Mouse (Mus musculus): ENCODE measurements around the gene Ppp3ca.

Gene Ppp3ca

GRCm38 (mm10) chr3:136763717-136764270 lies 93.9 kb downstream of the Ppp3ca start:
- no peak for DNase-seq (ENCODE audit: low spot score in 2 of 2)

- no peak for DNase-seq (ENCODE audit: low spot score in 2 of 2)
Measured at GRCm38 (mm10) chr3:136765569-136765968, 95.6 kb downstream of the Ppp3ca start.

- DNase-seq (ENCODE audit: low spot score in 2 of 2), result no peak
Measured at GRCm38 (mm10) chr3:136768775-136769485, 99.0 kb downstream of the Ppp3ca start.

GRCm38 (mm10) chr3:136769486-136769882 lies 99.6 kb downstream of the Ppp3ca start:
- no peak for DNase-seq (ENCODE audit: low spot score in 2 of 2)

- no peak for DNase-seq (ENCODE audit: low spot score in 2 of 2)
Measured at GRCm38 (mm10) chr3:136771700-136772099, 101.8 kb downstream of the Ppp3ca start.

GRCm38 (mm10) chr3:136773217-136773616 lies 103.3 kb downstream of the Ppp3ca start:
- DNase-seq (ENCODE audit: low spot score in 2 of 2), result no peak

- no peak for DNase-seq (ENCODE audit: low spot score in 2 of 2)
Measured at GRCm38 (mm10) chr3:136774196-136774595, 104.3 kb downstream of the Ppp3ca start.

GRCm38 (mm10) chr3:136776525-136776924 lies 106.6 kb downstream of the Ppp3ca start:
- no peak for DNase-seq (ENCODE audit: low spot score in 2 of 2)

- DNase-seq (ENCODE audit: low spot score in 2 of 2), result no peak
Measured at GRCm38 (mm10) chr3:136777380-136777779, 107.5 kb downstream of the Ppp3ca start.

- no peak for DNase-seq (ENCODE audit: low spot score in 2 of 2)
Measured at GRCm38 (mm10) chr3:136777787-136778216, 107.9 kb downstream of the Ppp3ca start.

- no peak for DNase-seq (ENCODE audit: low spot score in 2 of 2)
Measured at GRCm38 (mm10) chr3:136780321-136780720, 110.4 kb downstream of the Ppp3ca start.

- DNase-seq (ENCODE audit: low spot score in 2 of 2), result no peak
Measured at GRCm38 (mm10) chr3:136782058-136782457, 112.1 kb downstream of the Ppp3ca start.

- no peak for DNase-seq (ENCODE audit: low spot score in 2 of 2)
Measured at GRCm38 (mm10) chr3:136785686-136786085, 115.8 kb downstream of the Ppp3ca start.

- no peak for DNase-seq (ENCODE audit: low spot score in 2 of 2)
Measured at GRCm38 (mm10) chr3:136790261-136790871, 120.4 kb downstream of the Ppp3ca start.

GRCm38 (mm10) chr3:136791404-136791803 lies 121.5 kb downstream of the Ppp3ca start:
- no peak for DNase-seq (ENCODE audit: low spot score in 2 of 2)

- no peak for DNase-seq (ENCODE audit: low spot score in 2 of 2)
Measured at GRCm38 (mm10) chr3:136791946-136792345, 122.0 kb downstream of the Ppp3ca start.

- peak in 1 of 2 experiments; percentile 21 for DNase-seq (ENCODE audit: low spot score in 2 of 2)
Measured at GRCm38 (mm10) chr3:136793411-136793810, 123.5 kb downstream of the Ppp3ca start.

GRCm38 (mm10) chr3:136794426-136795217 lies 124.7 kb downstream of the Ppp3ca start:
- DNase-seq (ENCODE audit: low spot score in 2 of 2), result no peak

GRCm38 (mm10) chr3:136798896-136799295 lies 129.0 kb downstream of the Ppp3ca start:
- DNase-seq (ENCODE audit: low spot score in 2 of 2), result no peak

GRCm38 (mm10) chr3:136802595-136802994 lies 132.7 kb downstream of the Ppp3ca start:
- DNase-seq (ENCODE audit: low spot score in 2 of 2), result peak in 1 of 2 experiments; percentile 5

GRCm38 (mm10) chr3:136805897-136806296 lies 136.0 kb downstream of the Ppp3ca start:
- no peak for DNase-seq (ENCODE audit: low spot score in 2 of 2)

GRCm38 (mm10) chr3:136810271-136810670 lies 140.3 kb downstream of the Ppp3ca start:
- no peak for DNase-seq (ENCODE audit: low spot score in 2 of 2)

Measured in cerebellum, postnatal 4 days (tissue).